Mouse (Mus musculus) limb, embryonic 10.5 days (tissue): Measurements from ENCODE around the gene Arhgap18. TPM values are rescaled to one million over a fixed set of nuclear protein-coding genes. Genes with fewer than 3 reads are reported as not detected.
A peak's percentile ranks its signal among the peaks of the same experiment; 100 is the strongest.

Experiments
- DNase-seq: peaks from one replicate; pipeline ENCODE4 v3.0.0-alpha.2; 2017; ENCODE audit warnings: low spot score
- H3K27ac ChIP-seq: fragments of 300-500 bp; sonication (generic); 2 replicates; pipeline ENCODE4 v1.5.1; 2016; ENCODE audit warnings: mild to moderate bottlenecking
- H3K27me3 ChIP-seq: fragments of 300-500 bp; sonication (generic); 2 replicates; pipeline ENCODE4 v1.6.1; 2016; ENCODE audit warnings: low read depth, mild to moderate bottlenecking; ENCODE audit not compliant: poor library complexity, severe bottlenecking
- H3K36me3 ChIP-seq: fragments of 300-500 bp; sonication (generic); 2 replicates; pipeline ENCODE4 v1.6.1; 2016; ENCODE audit warnings: mild to moderate bottlenecking, moderate library complexity
- H3K4me1 ChIP-seq: fragments of 300-500 bp; sonication (generic); 2 replicates; pipeline ENCODE4 v1.6.1; 2016
- H3K4me3 ChIP-seq: fragments of 300-500 bp; sonication (generic); 2 replicates; pipeline ENCODE4 v1.5.1; 2016; ENCODE audit warnings: mild to moderate bottlenecking, moderate library complexity
- H3K9me3 ChIP-seq: fragments of 300-500 bp; sonication (generic); replicated peaks from 2 replicates; pipeline ENCODE4 v1.6.1; 2016; ENCODE audit warnings: mild to moderate bottlenecking
- WGBS: fragments of 180-500 bp; shearing (Covaris S2); methylation state at CpG from one replicate; pipeline ENCODE4 v1.1.7; 2016; 5-methylcytosine and 5-hydroxymethylcytosine counted together
- polyA plus RNA-seq: library from polyadenylated mRNA; unstranded; fragments of >200 nt; fragmentation: Nextera tagmentation; extraction: Ambion mirVana; gene quantifications from 2 replicates; pipeline ENCODE4 v1.2.1, GENCODE M21; 2016

Gene Arhgap18
- polyA plus RNA-seq, 1 experiment from 2014 or later, result 14.8 TPM

DNA sequence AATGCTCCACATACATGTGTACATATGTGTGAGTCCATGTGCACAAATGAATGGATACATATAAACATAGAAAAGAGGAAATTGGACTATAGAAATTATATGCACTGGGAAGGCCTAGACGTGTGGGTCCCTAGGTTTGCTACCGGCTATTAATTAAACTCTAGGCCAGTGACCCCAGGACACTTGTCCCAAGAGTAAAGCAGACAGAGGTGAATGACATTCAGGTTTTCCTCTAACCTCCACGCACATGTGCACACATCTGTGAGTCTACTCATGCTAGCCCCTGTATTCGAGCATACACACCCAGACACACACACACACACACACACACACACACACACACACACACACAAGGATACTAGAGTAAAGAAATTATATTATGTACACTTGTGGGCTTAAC, 104.4 kb downstream of the Arhgap18 start:
- Histone ChIP-seq H3K4me1 (no peaks in the 10 kb centered on the region), H3K27ac (no peak overlapping the region), H3K36me3 (no peaks in the 10 kb centered on the region), H3K27me3 (no peaks in the 10 kb centered on the region), H3K9me3 (no peaks in the 10 kb centered on the region), H3K4me3 (no peak overlapping the region)
- no peak for DNase-seq
- 90% methylated on average over 4 of the region's 4 CpGs for WGBS

DNA sequence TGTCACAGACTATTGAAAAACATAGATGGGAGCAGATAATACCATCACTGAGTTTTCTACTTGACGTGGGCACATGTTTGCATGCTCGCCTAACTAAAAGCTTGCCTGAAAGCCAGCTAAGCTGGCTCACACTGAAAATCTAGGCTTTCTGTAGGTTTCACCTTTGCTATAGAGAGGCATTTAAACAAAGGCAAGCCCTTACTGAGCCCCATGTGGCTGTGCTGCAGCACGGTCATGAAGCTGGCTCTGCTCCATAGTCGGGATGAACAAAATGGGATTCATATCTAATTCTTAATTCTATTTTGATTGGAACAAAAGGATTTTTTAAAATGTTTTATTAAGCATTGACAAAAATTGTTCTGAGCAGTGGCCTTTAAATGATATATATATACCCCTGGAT, 105.3 kb downstream of the Arhgap18 start:
- Histone ChIP-seq H3K27me3 (no peaks in the 10 kb centered on the region), H3K36me3 (no peaks in the 10 kb centered on the region), H3K4me3 (no peak overlapping the region), H3K9me3 (no peaks in the 10 kb centered on the region), H3K27ac (no peak overlapping the region), H3K4me1 (no peaks in the 10 kb centered on the region)
- 91% methylated on average over 4 of the region's 4 CpGs for WGBS
- no peak for DNase-seq

DNA sequence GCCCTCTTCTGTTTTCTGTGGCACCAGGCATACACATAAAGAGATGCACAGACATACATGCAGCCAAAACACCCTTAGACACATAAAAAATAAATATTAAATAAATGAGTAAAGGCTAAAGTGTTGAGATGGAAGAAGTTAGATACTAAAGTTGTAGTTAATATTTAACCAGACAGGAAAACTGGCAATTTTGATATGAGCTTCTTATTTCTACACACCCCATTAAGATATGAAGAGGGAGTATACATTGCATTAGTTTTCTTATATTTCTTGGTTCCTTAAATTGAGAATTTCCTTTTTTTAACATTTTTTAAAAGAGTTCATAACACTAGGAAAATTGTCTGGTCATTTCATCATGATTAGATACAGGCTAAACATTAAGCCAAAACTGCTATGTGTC, 108.0 kb downstream of the Arhgap18 start:
- H3K9me3 ChIP-seq, result no peaks in the 10 kb centered on the region
- H3K4me1 ChIP-seq, result no peaks in the 10 kb centered on the region
- H3K4me3 ChIP-seq, result no peak overlapping the region
- no peaks in the 10 kb centered on the region for H3K36me3 ChIP-seq
- no peak overlapping the region for H3K27ac ChIP-seq
- DNase-seq, result no peak
- H3K27me3 ChIP-seq, result no peaks in the 10 kb centered on the region

DNA sequence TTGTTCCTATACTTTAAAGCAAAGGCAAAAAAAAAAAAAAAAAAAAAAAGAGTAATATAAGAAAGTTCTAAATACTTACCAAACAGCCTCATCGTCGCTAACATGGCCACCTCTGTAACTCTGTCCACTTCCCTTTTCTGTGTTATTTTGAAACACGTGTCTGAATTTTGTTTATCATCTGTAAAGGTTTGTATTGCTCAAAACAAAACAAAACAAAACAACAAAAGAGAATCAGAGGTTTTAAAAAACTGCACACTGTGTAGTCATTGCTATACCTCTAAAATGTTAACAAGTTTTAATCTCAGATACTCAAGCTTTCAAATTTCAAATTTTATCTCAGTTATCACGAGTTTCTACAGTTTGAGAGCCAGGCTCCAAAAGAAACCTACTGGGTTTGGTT, 109.0 kb downstream of the Arhgap18 start:
- DNase-seq, result no peak
- H3K4me1 ChIP-seq, result no peaks in the 10 kb centered on the region
- no peak overlapping the region for H3K27ac ChIP-seq
- H3K9me3 ChIP-seq, result no peaks in the 10 kb centered on the region
- H3K4me3 ChIP-seq, result no peak overlapping the region
- no peaks in the 10 kb centered on the region for H3K36me3 ChIP-seq
- 89% methylated on average over 4 of the region's 4 CpGs for WGBS
- no peaks in the 10 kb centered on the region for H3K27me3 ChIP-seq

DNA sequence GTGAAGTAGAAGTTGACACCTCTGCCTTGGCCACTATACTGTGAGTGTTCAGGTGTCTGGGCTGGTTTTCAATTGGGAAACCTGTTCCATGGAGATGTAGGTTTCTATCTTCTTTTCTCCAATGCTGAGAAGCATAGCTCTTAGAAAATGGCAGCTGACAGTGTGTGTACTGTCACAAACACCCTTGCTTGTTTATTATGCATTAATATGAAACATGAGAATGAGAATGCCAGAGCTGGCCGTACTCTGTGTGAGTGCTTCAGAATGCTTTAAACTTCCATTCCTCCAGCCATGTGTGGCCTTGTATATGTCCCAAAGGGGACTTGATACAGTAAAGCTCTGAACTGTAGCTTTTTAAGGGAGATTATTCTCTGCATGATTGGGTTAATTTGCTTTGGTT, 110.8 kb downstream of the Arhgap18 start:
- DNase-seq, result no peak

DNA sequence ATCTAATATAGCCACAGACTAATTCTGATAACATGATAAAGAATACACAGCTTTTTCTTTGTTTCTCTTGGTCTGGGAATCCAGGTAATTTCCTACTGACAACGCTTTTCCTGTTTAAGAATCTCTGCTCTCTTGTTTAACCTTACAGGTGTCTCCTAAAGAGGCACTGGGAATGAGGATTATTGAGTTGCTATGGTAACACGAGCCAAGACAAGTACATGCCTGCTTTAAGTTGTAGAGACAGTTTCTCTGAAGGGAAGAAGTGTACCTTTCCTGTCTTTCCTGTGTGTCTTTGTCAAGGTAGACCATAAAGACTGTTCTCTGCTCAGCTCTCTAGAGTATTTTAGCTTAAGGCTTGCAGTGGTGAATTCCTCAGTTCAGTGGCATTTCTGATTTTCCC, 117.6 kb downstream of the Arhgap18 start:
- Histone ChIP-seq H3K9me3 (no peaks in the 10 kb centered on the region), H3K36me3 (no peaks in the 10 kb centered on the region), H3K4me3 (no peak overlapping the region), H3K27ac (no peak overlapping the region), H3K4me1 (0 out of 2 replicates have a peak, but pooled peaks cover 2% of the 10 kb centered on the region), H3K27me3 (no peaks in the 10 kb centered on the region)
- no peak for DNase-seq
- WGBS, result 70% methylated on average over 2 of the region's 2 CpGs

More for the DNA sequence above, 110.8 kb downstream of the Arhgap18 start:
- no peaks in the 10 kb centered on the region for H3K4me1 ChIP-seq
- H3K27ac ChIP-seq, result no peak overlapping the region
- 91% methylated on average over 1 of the region's 1 CpGs for WGBS
- H3K4me3 ChIP-seq, result no peak overlapping the region
- no peaks in the 10 kb centered on the region for H3K36me3 ChIP-seq
- no peaks in the 10 kb centered on the region for H3K27me3 ChIP-seq
- H3K9me3 ChIP-seq, result no peaks in the 10 kb centered on the region

DNA sequence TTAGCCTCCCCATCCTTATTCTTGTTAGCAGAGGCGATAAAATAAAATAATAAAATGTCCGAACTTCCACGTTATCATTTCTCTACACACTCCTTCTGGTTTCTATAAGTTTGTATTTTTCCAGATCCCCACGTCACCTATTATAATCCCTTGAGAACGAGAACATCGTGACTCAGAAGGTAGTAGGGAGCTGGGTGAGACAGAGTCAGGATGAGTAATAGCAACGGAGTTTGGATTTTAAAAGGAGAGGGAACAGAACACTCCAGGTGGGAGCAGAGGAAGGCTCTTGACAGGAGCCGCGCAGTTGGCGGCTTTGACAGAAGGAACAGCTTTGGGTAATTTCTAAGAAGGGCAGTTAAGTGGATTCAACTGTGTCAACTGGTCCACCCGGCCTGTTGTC, 124.1 kb downstream of the Arhgap18 start:
- H3K27me3 ChIP-seq, result no peaks in the 10 kb centered on the region
- H3K4me1 ChIP-seq, result no peaks in the 10 kb centered on the region
- WGBS, result 84% methylated on average over 11 of the region's 11 CpGs
- no peaks in the 10 kb centered on the region for H3K9me3 ChIP-seq
- H3K36me3 ChIP-seq, result no peaks in the 10 kb centered on the region
- H3K4me3 ChIP-seq, result no peak overlapping the region
- H3K27ac ChIP-seq, result no peak overlapping the region
- no peak for DNase-seq

DNA sequence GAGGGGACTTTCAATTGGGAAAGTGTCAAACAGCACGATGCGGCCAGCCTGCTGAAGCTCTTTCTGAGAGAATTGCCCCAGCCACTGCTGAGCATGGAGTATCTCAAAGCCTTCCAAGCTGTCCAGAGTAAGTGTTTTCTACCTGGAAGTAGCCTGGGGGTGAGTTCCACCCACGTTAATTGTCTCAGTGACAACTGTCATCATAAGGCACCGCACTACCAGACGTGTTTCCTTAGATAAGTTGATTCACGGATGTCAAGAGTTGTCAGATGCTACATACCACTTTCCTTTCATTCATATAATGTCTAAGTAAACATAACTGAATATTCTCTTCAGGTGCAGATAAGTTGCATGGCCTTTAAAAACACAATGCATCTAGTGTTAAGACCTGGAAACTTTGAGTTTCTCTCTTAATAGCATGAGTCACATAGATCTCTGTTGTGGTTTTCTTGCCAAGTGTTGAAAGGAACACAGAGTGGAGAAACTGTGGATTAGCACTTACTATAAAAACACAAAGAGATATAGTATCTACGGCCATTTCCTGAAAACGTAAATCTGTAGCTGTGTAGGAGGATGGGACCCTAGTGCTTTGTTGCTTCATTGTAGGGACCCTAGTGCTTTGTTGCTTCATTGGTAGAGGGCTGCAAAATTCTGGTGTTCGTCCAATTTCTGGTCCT, 125.8 kb downstream of the Arhgap18 start:
- Histone ChIP-seq H3K27me3 (no peaks in the 10 kb centered on the region), H3K4me1 (peaks cover 10% of the 10 kb centered on the region), H3K27ac (no peak overlapping the region), H3K9me3 (no peaks in the 10 kb centered on the region), H3K36me3 (no peaks in the 10 kb centered on the region), H3K4me3 (no peak overlapping the region)
- DNase-seq, result no peak
- 78% methylated on average over 9 of the region's 9 CpGs for WGBS

DNA sequence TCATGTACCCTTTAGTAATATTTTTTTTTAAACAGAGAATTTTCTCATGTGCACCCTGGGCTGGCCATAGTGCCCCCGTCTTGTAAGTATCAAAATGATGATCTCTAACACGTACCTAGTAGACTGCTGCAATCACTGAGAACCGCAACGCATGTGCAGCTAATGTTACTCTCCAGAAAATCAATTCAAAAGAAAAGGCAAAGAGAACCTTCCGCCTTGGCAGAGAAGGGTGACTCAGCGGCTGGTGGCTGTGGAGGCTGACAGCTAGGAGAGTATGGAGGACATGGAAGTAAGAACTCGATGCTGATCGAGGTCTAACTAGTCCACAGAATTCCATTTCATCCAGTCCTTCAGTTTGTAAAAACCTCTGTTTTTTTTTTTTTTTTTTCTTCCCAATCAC, 131.7 kb downstream of the Arhgap18 start:
- Histone ChIP-seq H3K36me3 (no peaks in the 10 kb centered on the region), H3K9me3 (no peaks in the 10 kb centered on the region), H3K27ac (peak overlapping the region; percentile 25; the same call in 1 of the 2 replicates), H3K4me1 (peaks cover 31% of the 10 kb centered on the region), H3K4me3 (no peak overlapping the region), H3K27me3 (no peaks in the 10 kb centered on the region)
- 91% methylated on average over 8 of the region's 8 CpGs for WGBS
- no peak for DNase-seq

DNA sequence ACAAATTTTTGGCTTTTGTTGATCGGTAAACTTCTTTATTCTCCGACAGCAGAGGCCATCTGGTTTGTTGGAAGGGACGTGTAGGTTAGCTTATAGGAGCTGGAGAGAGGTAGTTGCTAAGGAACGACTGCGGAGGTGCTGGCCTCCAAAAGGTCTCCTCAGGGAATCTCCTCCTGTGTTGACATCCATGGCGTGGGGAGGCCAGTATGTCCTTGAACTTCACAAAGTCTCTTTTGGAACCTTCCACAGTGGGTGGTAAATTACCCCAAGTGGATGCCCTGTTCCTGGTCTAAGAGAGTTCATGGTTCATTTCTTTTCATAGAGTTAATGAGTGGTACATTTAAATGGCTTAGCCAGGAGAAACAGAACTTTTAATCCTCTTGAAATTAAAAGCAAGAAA, 136.0 kb downstream of the Arhgap18 start:
- Histone ChIP-seq H3K27ac (no peak overlapping the region; the same call in 1 of the 2 replicates), H3K9me3 (no peaks in the 10 kb centered on the region), H3K4me3 (no peak overlapping the region), H3K36me3 (no peaks in the 10 kb centered on the region), H3K27me3 (no peaks in the 10 kb centered on the region), H3K4me1 (peaks cover 19% of the 10 kb centered on the region)
- 47% methylated on average over 6 of the region's 6 CpGs for WGBS
- DNase-seq, result no peak

DNA sequence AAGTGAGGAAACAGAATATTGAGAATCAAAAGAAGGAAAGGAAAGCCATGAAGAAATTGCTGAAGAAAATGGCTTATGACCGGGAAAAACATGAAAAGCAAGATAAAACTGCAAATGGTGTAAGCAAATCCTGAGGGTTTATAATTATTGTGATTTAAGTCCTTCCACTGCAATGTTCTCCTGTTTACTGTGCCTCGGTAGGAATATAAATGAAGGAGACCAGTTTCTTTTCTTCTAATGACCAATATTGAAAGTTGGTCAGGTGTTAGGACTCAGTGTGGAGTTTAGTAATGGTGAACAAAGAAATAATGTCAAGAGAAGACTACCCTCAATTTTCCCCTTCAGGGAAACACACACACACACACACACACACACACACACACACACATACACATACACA, 136.5 kb downstream of the Arhgap18 start:
- no peak overlapping the region for H3K4me3 ChIP-seq
- no peaks in the 10 kb centered on the region for H3K27me3 ChIP-seq
- WGBS, result 86% methylated on average over 2 of the region's 2 CpGs
- no peak for DNase-seq
- no peaks in the 10 kb centered on the region for H3K9me3 ChIP-seq
- H3K27ac ChIP-seq, result no peak overlapping the region
- H3K36me3 ChIP-seq, result no peaks in the 10 kb centered on the region
- peaks cover 14% of the 10 kb centered on the region for H3K4me1 ChIP-seq

DNA sequence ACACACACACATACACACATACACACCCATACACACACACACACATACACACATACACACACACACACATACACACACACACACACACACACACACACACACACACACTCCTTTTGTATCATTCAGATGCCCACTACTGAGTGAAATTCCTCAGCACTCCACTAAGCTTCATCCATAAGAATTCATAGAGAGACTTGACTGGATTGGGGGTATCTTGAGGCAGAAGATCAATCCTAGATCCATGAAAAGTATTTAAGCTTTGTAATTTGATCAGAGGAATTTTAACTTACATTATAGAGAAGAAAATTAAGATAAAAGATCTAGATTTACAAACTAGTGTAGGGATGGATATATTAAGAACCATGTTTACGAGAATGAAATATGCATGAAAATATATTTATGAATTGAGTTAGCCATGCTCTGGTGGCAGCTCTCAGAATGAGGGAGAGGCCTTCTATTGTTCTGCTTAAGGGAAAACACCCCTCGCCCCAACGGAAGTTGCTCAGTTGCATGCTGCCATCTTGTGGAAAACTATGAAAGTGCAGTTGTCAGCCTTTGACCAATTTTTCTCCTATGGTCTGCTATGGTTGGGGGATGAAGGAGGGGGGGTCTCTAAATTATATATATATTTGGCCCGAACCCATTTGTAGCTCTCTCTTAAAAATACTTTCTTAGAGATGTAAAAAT, 137.2 kb downstream of the Arhgap18 start:
- H3K9me3 ChIP-seq, result no peaks in the 10 kb centered on the region
- no peaks in the 10 kb centered on the region for H3K27me3 ChIP-seq
- peaks cover 8% of the 10 kb centered on the region for H3K4me1 ChIP-seq
- peak; percentile 80 for DNase-seq
- H3K4me3 ChIP-seq, result no peak overlapping the region
- 7% methylated on average over 4 of the region's 4 CpGs for WGBS
- H3K36me3 ChIP-seq, result no peaks in the 10 kb centered on the region
- peak overlapping the region; percentile 37 for H3K27ac ChIP-seq

DNA sequence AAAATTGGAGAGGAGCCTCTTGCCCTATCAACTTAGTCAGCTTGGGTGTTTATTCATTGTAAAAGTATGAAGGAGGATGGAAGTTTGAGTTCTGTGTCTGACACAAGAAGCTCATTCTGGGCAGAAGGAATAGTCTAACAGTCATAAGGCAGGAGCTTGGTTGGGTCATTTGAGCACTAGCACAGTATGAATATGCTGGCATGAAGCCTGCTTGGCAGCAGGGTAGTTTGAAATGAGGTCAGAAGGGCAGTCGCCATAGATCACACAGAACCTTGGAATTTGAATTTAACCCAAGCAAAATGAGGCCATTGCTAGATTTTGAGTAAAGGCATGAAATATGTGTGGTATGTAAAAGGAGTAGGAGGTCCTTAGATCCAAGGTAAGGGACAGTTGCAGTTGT, 139.9 kb downstream of the Arhgap18 start:
- Histone ChIP-seq H3K27me3 (no peaks in the 10 kb centered on the region), H3K4me1 (peaks cover 3% of the 10 kb centered on the region; the same call in 1 of the 2 replicates), H3K36me3 (no peaks in the 10 kb centered on the region), H3K9me3 (no peaks in the 10 kb centered on the region), H3K4me3 (no peak overlapping the region), H3K27ac (no peak overlapping the region)
- DNase-seq, result no peak
- 77% methylated on average over 1 of the region's 1 CpGs for WGBS
